Mouse (Mus musculus): ENCODE measurements around the gene Pak4. TPM values are rescaled to one million over a fixed set of nuclear protein-coding genes. Genes with fewer than 3 reads are reported as not detected.

The Pak4 gene
- polyA plus RNA-seq (2015; fragmentation: Nextera tagmentation; extraction: Ambion mirVana), result 5.7 and 6.5 TPM in 2 replicates

GRCm38 (mm10) chr7:28597642-28598446, at the start of gene Pak4, which contains the start of gene Samd4b:
Pak4 (minus strand) TSS chr7:28598185.
Samd4b (minus strand) TSS chr7:28598144.

GRCm38 (mm10) chr7:28631073-28631472, 33.1 kb upstream of the Pak4 start, which contains the start of gene Acp7:
Acp7 (minus strand) TSS chr7:28631332.

GRCm38 (mm10) chr7:28547154-28547553, 50.8 kb downstream of the Pak4 start, which contains the start of gene Nccrp1:
Nccrp1 (minus strand) TSS chr7:28547254.

GRCm38 (mm10) chr7:28540526-28540925, 57.5 kb downstream of the Pak4 start, which contains the start of gene Sycn:
Sycn (plus strand) TSS chr7:28540885.

GRCm38 (mm10) chr7:28522536-28522935, 75.4 kb downstream of the Pak4 start, which contains the start of gene Ifnl3:
Ifnl3 (plus strand) TSS chr7:28522836.

GRCm38 (mm10) chr7:28510405-28510974, 87.5 kb downstream of the Pak4 start, which contains the start of gene Ifnl2:
Ifnl2 (minus strand) TSS chr7:28510455.

Small RNA genes within 50 kb of the gene (microRNA-seq; reads per million reads assigned to microRNA genes)
- gene Mir7049, result 0 to 0.21 reads per million in 2 experiments

Other genes starting within 250 kb of the Pak4 start
- 568 and 593 TPM in 2 replicates for gene Rps16, start 247.5 kb downstream of the Pak4 start, polyA plus RNA-seq (2015; fragmentation: Nextera tagmentation; extraction: Ambion mirVana)
- 18.0 and 18.7 TPM in 2 replicates for gene Plekhg2, start 225.6 kb downstream of the Pak4 start, polyA plus RNA-seq (2015; fragmentation: Nextera tagmentation; extraction: Ambion mirVana)
- gene Zfp36, start 217.9 kb downstream of the Pak4 start, polyA plus RNA-seq (2015; fragmentation: Nextera tagmentation; extraction: Ambion mirVana), result 9.9 and 12.2 TPM in 2 replicates
- gene Med29, start 205.5 kb downstream of the Pak4 start, polyA plus RNA-seq (2015; fragmentation: Nextera tagmentation; extraction: Ambion mirVana), result 39.1 and 40.9 TPM in 2 replicates
- gene Paf1, start 205.2 kb downstream of the Pak4 start, polyA plus RNA-seq (2015; fragmentation: Nextera tagmentation; extraction: Ambion mirVana), result 49.3 TPM in 2 replicates
- 21.4 and 29.1 TPM in 2 replicates for gene Gmfg, start 160.7 kb downstream of the Pak4 start, polyA plus RNA-seq (2015; fragmentation: Nextera tagmentation; extraction: Ambion mirVana)
- gene Lrfn1, start 146.2 kb downstream of the Pak4 start, polyA plus RNA-seq (2015; fragmentation: Nextera tagmentation; extraction: Ambion mirVana), result 0.38 and 0.43 TPM in 2 replicates
- gene Ifnl2, start 87.7 kb downstream of the Pak4 start, polyA plus RNA-seq (2015; fragmentation: Nextera tagmentation; extraction: Ambion mirVana), result not detected in 2 replicates
- not detected in 2 replicates for gene Ifnl3, start 75.3 kb downstream of the Pak4 start, polyA plus RNA-seq (2015; fragmentation: Nextera tagmentation; extraction: Ambion mirVana)
- gene Sycn, start 57.3 kb downstream of the Pak4 start, polyA plus RNA-seq (2015; fragmentation: Nextera tagmentation; extraction: Ambion mirVana), result not detected in 2 replicates
- gene Nccrp1, start 50.9 kb downstream of the Pak4 start, polyA plus RNA-seq (2015; fragmentation: Nextera tagmentation; extraction: Ambion mirVana), result 1.8 TPM in 1 of 2 replicates, not detected in the other
- 11.0 and 11.5 TPM in 2 replicates for gene Samd4b, start within 50 bp of the Pak4 start, polyA plus RNA-seq (2015; fragmentation: Nextera tagmentation; extraction: Ambion mirVana)
- gene Acp7, start 33.1 kb upstream of the Pak4 start, polyA plus RNA-seq (2015; fragmentation: Nextera tagmentation; extraction: Ambion mirVana), result 0.77 TPM in 1 of 2 replicates, not detected in the other
- 1.9 and 2.6 TPM in 2 replicates for gene Fbxo27, start 94.7 kb upstream of the Pak4 start, polyA plus RNA-seq (2015; fragmentation: Nextera tagmentation; extraction: Ambion mirVana)
- 31.7 and 38.9 TPM in 2 replicates for gene Fbxo17, start 118.6 kb upstream of the Pak4 start, polyA plus RNA-seq (2015; fragmentation: Nextera tagmentation; extraction: Ambion mirVana)
- gene Mrps12, start 143.6 kb upstream of the Pak4 start, polyA plus RNA-seq (2015; fragmentation: Nextera tagmentation; extraction: Ambion mirVana), result 81.3 and 93.6 TPM in 2 replicates
- gene Sars2, start 143.8 kb upstream of the Pak4 start, polyA plus RNA-seq (2015; fragmentation: Nextera tagmentation; extraction: Ambion mirVana), result 17.2 and 19.4 TPM in 2 replicates
- gene Ccer2, start 158.0 kb upstream of the Pak4 start, polyA plus RNA-seq (2015; fragmentation: Nextera tagmentation; extraction: Ambion mirVana), result not detected in 2 replicates
- gene Sirt2, start 168.6 kb upstream of the Pak4 start, polyA plus RNA-seq (2015; fragmentation: Nextera tagmentation; extraction: Ambion mirVana), result 62.9 and 66.0 TPM in 2 replicates
- gene Nfkbib, start 169.3 kb upstream of the Pak4 start, polyA plus RNA-seq (2015; fragmentation: Nextera tagmentation; extraction: Ambion mirVana), result 30.2 and 30.6 TPM in 2 replicates
- gene Rinl, start 190.8 kb upstream of the Pak4 start, polyA plus RNA-seq (2015; fragmentation: Nextera tagmentation; extraction: Ambion mirVana), result 2.5 and 3.7 TPM in 2 replicates
- gene Hnrnpl, start 210.4 kb upstream of the Pak4 start, polyA plus RNA-seq (2015; fragmentation: Nextera tagmentation; extraction: Ambion mirVana), result 135 and 152 TPM in 2 replicates
- gene Ech1, start 227.0 kb upstream of the Pak4 start, polyA plus RNA-seq (2015; fragmentation: Nextera tagmentation; extraction: Ambion mirVana), result 346 and 375 TPM in 2 replicates
- 11.0 and 14.1 TPM in 2 replicates for gene Lgals4, start 235.7 kb upstream of the Pak4 start, polyA plus RNA-seq (2015; fragmentation: Nextera tagmentation; extraction: Ambion mirVana)

Data from skeletal muscle tissue, postnatal 0 days (tissue).